Mouse (Mus musculus) spleen, adult 2 months (tissue): Measurements from ENCODE around the gene Ptprm.

Experiments used
- CTCF ChIP-seq: fragments of 200-500 bp; IDR thresholded peaks from 2 replicates; pipeline ENCODE4 v1.5.1; 2011; ENCODE audit warnings: mild to moderate bottlenecking, inconsistent platforms; ENCODE audit not compliant: insufficient read depth, insufficient read length, insufficient replicate concordance; ENCODE audit errors: extremely low read depth
- POLR2A ChIP-seq: fragments of 200-500 bp; IDR thresholded peaks from 2 replicates; pipeline ENCODE4 v1.6.1; 2011; ENCODE audit warnings: low read depth, low read length, inconsistent platforms

DNA sequence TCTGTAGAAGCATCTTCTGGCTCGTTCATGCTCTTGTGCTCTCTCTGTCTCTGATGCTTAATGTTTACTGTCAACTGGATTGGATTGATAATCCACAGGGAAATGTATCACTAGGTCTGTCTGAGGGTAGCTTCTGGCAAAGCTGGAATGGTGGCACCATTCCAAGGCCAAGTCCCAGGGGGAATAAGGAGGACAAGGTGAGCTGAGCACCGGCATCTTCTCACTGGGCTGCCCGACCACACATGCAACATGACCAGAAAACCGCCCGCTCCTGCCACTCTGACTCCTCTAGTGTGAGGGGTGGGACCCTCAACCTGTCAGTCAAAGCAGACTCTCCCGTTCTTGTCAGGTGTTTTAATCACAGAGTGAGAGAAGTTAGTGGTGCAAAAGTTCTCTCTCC is 445.3 kb downstream of the Ptprm start:
- no peak for TF ChIP-seq POLR2A
- no peak for TF ChIP-seq CTCF
